Mouse (Mus musculus): Measurements from ENCODE around the gene Il33. TPM values are rescaled to one million over a fixed set of nuclear protein-coding genes. Genes with fewer than 3 reads are reported as not detected.

Il33 gene
- total RNA-seq (2021): 12.7 and 16.9 TPM in 2 replicates
- long read RNA-seq, experiment 1, transcript Il33-202 (8 exons, 2,537 nt): major isoform, 10 of 13 reads
- long read RNA-seq, experiment 1, partial matches to known transcripts: 0 of 13 reads
- long read RNA-seq, experiment 1, other reads (novel, unspliced or antisense): 3 of 13 reads
- long read RNA-seq, experiment 2, transcript Il33-202 (8 exons, 2,537 nt): major isoform, 7 of 8 reads
- long read RNA-seq, experiment 2, partial matches to known transcripts: 0 of 8 reads
- long read RNA-seq, experiment 2, other reads (novel, unspliced or antisense): 1 of 8 reads

- DNase-seq: peak; percentile 63
Observed at GRCm38 (mm10) chr19:29924638-29925258, at the start of gene Il33. Gene Il33, plus strand, starts transcription at chr19:29925114.

GRCm38 (mm10) chr19:29877422-29878291 is 47.3 kb upstream of the Il33 start:
- no peak for DNase-seq

GRCm38 (mm10) chr19:29878896-29879504 is 45.9 kb upstream of the Il33 start:
- no peak for DNase-seq

GRCm38 (mm10) chr19:29880918-29881317 is 44.0 kb upstream of the Il33 start:
- no peak for DNase-seq

- peak; percentile 13 for DNase-seq
Observed at GRCm38 (mm10) chr19:29882696-29883095, 42.2 kb upstream of the Il33 start.

- DNase-seq: no peak
Observed at GRCm38 (mm10) chr19:29885548-29885947, 39.4 kb upstream of the Il33 start.

GRCm38 (mm10) chr19:29887476-29887875 is 37.4 kb upstream of the Il33 start:
- no peak for DNase-seq

GRCm38 (mm10) chr19:29888946-29889345 is 36.0 kb upstream of the Il33 start:
- DNase-seq: no peak

- DNase-seq: no peak
Observed at GRCm38 (mm10) chr19:29891981-29892380, 32.9 kb upstream of the Il33 start.

GRCm38 (mm10) chr19:29892786-29893185 is 32.1 kb upstream of the Il33 start:
- DNase-seq: no peak

GRCm38 (mm10) chr19:29893718-29894273 is 31.1 kb upstream of the Il33 start:
- no peak for DNase-seq

- no peak for DNase-seq
Observed at GRCm38 (mm10) chr19:29894381-29894780, 30.5 kb upstream of the Il33 start.

GRCm38 (mm10) chr19:29895047-29895446 is 29.9 kb upstream of the Il33 start:
- DNase-seq: no peak

- no peak for DNase-seq
Observed at GRCm38 (mm10) chr19:29900318-29900717, 24.6 kb upstream of the Il33 start.

GRCm38 (mm10) chr19:29902343-29903070 is 22.4 kb upstream of the Il33 start:
- DNase-seq: no peak

GRCm38 (mm10) chr19:29905896-29906295 is 19.0 kb upstream of the Il33 start:
- no peak for DNase-seq

- DNase-seq: no peak
Observed at GRCm38 (mm10) chr19:29909166-29909565, 15.7 kb upstream of the Il33 start.

- no peak for DNase-seq
Observed at GRCm38 (mm10) chr19:29911919-29912318, 13.0 kb upstream of the Il33 start.

GRCm38 (mm10) chr19:29917421-29917820 is 7.5 kb upstream of the Il33 start:
- DNase-seq: no peak

GRCm38 (mm10) chr19:29926101-29926755 is 1.3 kb downstream of the Il33 start:
- DNase-seq: no peak

GRCm38 (mm10) chr19:29930296-29930695 is 5.4 kb downstream of the Il33 start:
- peak; percentile 77 for DNase-seq
